Mouse (Mus musculus) cerebellum, adult 8-10 months (tissue): ENCODE measurements at regions not wholly inside any gene's neighbourhood (a gene's known extent, or its start where the extent isn't known, plus 50 kb on each side); places are given as distances from the start of the nearest gene placed in this dataset.
"Not testable (repeated sequence)": the region's sequence is repeated elsewhere in the genome, so short reads cannot be mapped to it uniquely, and the experiment has no call there.

Experiments
- DNase-seq: peaks from one replicate; pipeline ENCODE4 v3.0.0; 2022

DNA sequence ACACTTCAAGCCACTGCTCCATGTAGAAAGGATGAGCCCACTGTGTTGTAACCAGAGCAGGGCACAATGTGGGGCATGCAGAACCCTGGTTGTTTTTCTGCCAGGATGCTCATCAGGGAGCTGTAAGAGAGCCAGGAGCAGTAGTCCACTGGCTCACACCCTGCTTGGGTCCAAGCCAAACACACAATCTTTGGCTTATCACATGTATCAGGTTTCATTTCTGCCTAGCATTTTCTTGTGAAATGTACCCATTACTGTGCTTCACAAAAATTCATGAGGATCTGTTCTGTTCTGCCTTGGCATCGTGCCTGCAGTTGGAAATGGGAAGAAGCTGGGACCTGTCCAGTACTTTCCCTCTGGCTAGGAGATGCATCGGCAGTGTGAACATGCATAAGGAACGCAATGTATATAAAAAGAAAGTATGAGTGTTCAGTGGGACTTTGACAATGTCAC, 491.6 kb upstream of the Igfbp3 start:
- DNase-seq = peak; percentile 57

DNA sequence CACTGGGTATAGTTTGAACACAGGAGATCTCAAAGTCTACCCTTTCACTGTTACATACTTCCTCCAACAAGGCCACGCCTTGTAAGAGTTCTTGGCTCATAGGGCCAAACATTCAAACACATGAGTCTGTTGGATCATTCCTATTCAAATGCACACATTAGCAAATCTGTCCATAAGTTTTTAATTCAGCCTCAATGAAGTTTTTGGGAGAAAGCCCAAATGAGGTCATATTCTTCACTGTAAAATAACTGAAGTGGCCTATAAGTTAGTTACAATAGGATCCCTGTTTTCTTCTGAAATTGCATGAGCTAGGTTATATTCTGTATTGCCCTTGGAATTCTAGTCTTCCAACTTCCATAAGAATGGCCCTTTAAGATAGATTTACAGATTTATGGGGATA, 483.9 kb upstream of the Igfbp3 start:
- DNase-seq = no peak

DNA sequence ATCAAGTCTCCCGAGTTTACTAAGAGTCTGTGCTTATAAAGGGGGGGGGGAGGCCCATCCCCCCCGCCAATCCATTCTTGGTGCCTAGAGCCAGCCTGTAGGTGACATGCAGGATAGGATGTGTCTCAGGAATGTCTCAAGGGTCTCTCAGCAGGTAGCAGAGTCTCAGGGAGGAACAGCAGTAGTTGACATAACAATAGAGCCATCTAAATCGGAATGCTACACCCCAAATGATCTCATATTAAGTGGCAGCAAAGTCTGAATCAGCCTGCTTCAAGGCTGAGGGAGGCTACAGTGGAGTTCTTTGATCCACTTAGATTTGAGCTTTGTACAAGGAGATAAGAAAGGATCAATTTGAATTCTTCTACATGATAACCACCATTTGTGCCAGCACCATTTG, 476.0 kb upstream of the Igfbp3 start:
- not testable (repeated sequence) for DNase-seq

DNA sequence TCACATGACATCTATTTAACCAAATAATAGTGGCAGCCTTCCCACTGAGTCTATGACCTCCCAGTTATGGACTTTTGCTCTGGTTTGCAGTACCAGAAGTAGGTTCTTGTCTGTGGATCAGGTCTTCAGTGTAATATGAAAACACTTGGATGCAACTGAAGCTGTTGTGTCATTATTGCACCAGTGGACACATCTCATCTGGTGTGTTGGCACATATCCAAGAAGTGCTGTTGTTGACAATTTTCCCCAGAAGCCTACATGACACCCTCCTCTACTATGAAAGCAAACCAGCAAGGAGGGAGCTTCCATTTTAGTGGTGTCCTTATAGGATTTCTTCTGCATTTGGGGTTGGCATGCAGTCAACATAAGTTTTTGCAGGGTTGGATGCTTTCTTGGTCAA, 459.1 kb upstream of the Igfbp3 start:
- no peak for DNase-seq

DNA sequence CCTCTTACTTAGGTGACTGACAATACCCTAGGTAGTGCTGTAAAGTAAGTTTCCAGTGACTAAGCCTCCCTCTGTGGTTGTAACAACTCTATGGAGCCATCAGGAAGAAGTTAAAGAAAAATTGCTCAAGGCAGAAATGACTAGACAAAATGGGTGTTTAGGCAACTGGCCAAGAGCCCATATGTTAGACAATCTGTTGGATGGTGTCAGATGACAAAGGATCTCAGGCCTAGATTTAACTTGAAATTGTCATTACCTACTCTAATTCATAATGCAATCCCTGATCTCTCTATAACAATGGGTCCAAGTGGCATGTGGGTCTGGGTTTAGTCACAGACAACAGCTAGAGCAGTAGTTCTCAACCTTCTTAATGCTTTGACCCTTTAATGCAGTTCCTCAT, 416.9 kb upstream of the Igfbp3 start:
- peak; percentile 10 for DNase-seq

DNA sequence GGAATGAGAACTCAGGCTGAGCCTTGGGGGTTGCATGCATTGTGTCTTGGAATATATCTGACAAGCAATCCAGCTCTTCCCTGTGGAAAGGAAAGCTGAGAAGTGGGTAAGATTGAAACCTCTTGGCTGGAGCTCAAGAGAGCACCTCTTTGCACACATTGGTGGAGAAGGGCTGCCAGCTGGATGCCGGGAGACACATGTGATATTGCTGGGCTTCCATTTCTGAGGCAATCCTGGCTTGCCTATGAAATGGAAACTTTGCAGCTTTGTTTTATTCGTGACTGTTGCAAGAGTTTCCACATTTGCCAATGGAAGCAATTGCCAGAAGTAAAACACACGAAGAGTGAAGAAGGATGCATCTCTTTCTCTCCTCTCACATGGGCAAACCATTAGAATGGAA, 411.5 kb upstream of the Igfbp3 start:
- DNase-seq = no peak

DNA sequence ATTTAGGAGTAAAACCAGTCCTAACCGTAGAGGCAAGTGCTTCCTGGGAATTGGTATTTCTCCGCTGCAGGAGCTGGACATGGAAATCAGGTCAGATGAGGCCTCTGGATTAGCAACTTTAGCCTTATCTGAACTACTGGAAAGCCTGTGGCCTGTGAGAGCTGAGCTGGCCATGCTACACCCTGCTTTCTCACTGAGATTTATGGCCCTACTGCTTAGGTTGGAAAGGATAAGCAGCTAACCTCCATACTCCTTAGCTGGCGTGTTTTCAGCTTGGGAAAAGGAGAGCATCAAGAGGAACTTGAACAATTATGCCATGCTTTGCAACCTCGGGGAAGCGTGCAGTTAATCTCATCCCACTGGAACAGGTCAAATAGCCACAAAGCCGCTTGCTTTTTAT, 406.6 kb upstream of the Igfbp3 start:
- DNase-seq = no peak

DNA sequence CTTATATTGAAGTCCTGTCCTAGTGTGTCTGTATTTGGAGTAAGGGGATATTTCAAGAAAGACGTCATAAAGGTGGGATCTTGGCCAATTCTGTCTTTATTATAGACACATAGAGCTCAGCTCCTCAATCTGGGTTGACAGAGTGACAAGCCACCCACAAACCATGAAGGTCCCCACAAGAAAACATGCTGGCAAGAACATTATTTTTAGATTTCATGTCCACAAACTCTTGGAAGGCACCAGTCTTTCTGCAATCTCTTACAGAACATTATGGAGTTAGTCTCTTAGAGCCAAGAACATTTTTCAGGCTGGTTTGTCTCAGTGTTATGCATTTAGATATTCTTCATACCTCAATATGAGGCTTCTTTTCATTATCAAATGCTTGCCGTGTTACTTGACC, 397.0 kb upstream of the Igfbp3 start:
- DNase-seq = no peak

DNA sequence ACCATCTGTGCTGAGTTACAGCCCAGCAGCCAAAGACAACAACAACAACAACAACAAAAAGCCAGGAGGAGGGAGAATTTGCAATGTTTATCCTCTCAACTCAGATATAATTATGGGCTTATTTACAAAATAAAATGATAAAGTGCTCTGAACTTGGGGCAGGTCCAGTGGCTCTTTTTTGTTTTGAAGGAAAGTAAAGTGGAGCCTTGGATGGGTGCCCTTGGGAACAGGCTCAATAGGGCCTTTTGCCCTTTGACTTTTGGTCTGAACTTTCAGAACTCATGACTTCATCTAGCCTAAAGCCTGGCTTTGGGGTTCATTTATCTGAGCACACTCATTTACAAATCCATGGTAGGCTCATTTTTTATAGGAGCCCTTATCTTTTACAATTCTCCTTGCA, 396.2 kb upstream of the Igfbp3 start:
- DNase-seq = no peak

DNA sequence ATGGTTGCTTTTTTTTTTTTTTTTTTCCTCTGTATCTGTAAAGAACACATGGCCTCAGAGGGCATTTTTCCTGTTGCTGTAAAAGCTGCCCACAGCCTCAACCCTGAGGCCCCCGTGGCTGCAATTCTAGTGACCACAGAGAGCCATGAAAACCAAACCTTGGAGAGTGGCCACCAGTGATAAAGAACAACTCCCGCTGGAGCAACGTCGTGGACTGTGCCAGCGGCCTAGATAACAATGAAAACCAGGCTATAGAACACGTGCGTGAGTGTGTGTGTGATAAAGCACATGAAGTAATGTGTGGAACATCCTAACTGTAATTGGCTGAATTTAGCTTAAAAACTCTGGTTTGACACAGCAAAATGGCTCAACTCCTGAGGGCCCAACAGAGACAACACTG, 392.9 kb upstream of the Igfbp3 start:
- DNase-seq = no peak

DNA sequence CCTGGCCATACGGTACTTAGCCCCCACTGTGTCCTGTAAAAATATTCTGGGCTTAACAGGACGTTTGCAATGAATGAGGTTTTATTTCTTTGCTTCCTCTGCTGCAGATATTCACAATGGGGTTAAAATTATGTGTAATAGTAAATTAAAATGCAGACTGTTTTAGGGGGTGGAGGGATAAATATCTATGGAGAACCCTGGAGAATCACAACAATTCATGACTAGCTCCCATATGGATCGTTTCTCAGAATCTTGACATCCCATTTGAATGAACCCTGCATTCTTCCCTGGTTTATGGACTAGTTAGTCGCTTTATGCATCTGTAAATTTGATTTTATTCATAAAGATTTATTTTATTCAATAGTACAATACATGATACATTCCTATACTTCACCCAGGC, 378.3 kb upstream of the Igfbp3 start:
- no peak for DNase-seq

DNA sequence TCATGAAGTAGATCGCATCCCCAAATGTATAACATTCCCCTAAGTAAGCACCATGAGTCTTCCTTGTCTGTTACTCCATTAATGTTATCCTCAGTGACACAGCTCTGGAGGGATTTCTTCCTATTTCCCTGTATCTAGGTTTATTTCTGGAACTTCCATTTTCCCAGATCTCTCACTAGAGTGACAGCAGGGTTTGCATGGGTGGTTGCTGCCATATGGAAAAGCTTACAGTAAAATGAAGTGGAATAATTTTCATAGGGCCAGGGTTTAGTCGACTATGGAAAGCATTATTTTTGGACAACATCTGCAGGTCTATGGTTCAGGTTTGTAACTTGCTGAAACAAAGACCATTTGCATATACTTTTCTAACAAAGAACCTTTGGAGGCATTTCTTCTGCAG, 369.6 kb upstream of the Igfbp3 start:
- no peak for DNase-seq

DNA sequence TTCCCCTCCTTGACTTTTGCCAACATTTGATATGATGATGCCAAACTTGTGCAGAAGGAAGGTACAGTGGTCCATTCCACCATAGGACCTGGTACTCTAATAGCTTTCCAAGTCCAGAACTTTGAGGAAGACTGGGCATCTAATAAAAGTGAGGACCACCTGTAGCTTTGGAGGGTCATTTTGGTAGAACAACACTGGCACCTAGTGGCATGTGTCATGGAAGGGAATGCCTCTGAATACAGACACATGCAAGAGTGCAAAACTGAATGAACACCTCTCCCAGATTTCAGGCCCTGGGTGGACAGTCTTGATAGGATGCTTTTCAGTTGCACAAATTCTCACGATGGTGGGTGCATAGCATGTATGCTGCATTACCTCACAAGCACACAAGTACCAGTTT, 354.8 kb upstream of the Igfbp3 start:
- no peak for DNase-seq

DNA sequence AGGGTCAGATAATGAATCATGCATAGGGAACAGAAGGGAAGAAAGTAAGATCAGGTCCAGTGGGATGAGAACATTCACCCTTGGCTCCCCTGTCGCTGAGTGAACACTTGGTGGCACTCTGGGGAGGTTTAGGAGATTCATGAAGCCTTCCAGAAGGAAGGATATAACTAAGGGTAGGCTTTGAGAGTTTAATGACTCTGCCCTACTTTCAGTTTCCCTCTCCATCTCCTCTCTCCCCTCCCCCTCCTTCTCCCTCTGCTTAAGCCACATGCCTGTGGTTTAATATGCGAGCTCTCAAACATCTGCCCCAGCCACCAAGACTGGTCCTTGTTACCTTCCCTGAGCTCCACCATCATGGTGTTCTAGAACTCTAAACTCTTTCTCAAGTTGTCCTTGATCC, 348.3 kb upstream of the Igfbp3 start:
- DNase-seq = no peak

DNA sequence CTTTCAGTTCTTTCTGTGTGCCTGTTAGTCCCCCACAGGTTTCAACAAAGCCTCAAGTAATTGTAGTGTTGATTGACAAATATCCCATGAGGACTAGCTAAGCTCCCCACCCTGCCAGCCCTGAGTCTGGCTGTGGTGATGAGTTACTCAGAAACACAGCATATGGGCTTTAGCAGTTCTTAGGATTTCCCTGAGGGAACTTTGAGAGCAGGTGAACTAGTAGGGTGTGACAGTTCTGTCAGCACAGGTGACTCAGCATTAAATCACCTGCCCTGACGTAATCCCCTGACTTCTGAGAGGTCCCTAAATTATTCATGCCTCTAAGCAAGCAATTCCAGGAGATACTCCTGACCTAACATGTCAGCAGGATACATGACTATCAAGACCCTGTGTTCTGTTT, 347.7 kb upstream of the Igfbp3 start:
- no peak for DNase-seq

DNA sequence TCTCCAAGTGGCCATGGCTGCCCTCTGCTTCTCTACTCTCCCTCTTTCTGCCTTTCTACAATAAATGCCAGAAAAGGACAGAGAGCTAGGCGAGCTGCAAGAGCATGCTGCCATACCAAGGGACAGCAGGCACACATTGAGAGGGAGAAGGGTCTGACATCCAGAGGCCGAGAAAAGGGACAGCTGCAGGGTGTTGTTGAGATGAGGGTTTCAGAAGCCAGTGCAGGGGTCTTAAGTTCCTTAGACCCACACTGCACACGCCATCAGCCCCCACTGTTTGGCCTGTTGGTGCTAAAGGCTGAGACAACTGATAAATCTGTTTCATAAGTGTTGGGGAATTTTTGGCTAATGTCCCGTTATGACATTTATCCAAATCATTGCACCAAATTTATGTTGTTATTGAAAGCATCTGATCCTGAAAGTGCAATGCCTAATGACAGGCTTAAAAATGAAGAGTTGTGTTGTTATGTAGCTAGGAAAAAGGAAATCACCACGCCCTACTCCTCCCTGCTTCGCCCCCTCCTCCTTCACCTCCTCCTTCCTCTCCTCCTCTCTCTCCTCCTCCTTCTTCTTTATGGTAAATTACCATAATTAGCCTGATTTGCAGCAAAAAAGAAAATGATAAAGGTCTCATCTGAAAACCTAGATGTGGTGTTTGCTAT, 342.0 kb upstream of the Igfbp3 start:
- no peak for DNase-seq

DNA sequence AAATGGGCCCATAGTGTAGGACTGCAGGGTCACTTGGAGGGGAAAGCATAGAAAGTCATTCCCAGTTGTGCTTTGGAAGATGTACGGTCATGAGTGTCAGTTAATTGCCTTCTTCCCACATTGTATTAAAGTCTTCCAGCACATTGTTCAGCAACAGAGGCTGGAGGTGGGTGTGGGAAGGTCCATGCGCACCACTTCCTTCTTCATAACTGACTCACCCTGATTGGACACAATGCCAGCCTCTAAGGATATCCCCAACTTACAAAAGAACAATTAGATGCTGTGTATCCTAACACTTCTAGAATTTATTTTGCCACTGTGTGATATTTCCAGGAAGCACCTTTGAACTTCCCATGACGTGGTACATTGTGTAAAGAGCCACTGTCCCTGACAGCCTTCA, 338.4 kb upstream of the Igfbp3 start:
- no peak for DNase-seq

DNA sequence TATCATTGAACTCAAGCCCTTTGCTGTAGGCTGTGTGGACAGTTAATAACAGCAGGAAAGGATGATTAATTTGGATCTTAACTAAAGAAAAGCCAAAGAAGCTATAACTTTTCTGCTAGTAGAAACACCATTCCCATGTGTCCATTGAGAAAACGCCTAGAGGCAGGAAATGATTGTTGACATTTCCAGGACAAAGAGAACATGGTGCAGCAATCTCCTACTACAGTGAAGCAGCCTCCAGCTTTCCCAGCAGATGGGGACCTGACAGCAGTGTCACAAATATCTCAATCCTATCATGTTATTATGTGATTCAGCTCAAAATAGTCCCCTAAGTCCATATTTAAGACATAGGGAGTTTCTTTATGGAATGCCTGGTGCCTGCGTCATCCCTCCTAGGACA, 334.1 kb upstream of the Igfbp3 start:
- DNase-seq = no peak

DNA sequence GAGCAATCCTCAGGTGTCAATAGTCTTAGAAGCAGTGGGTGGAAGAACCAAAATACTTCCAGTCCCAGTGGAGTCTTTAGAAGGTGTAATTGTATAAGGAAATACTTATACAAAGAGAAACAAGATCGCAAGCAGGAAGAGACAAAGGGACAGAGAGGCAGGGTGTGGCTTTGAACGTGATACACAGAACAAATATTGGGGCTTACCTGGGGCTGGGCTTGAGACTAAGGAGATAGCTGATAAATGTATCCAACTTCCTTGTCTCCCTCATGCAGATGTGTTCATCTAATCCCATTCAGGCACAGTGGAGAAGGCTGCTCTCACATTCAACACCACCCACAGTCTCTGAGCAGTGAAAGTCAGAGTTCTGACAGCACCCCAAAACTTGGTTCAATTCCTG, 331.9 kb upstream of the Igfbp3 start:
- DNase-seq = no peak

DNA sequence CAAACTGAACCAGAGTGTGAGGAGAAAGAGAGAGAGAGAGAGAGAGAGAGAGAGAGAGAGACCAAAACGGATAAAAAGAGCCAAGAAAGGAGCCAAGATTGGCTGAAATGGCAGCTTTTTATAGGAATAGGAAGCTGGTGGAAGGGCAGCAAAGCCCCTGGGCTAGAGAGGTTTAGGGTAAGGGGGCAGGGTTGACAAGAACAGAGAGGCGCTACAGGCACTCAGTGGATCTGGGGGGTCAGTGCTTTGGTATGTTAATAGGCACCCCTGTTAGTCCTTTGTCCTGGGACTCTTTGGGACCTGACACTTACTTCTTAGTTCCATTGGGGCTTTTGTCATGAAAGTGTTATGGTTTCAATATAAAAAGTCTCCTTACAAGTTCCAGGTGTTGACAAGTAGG, 320.9 kb upstream of the Igfbp3 start:
- DNase-seq = no peak

DNA sequence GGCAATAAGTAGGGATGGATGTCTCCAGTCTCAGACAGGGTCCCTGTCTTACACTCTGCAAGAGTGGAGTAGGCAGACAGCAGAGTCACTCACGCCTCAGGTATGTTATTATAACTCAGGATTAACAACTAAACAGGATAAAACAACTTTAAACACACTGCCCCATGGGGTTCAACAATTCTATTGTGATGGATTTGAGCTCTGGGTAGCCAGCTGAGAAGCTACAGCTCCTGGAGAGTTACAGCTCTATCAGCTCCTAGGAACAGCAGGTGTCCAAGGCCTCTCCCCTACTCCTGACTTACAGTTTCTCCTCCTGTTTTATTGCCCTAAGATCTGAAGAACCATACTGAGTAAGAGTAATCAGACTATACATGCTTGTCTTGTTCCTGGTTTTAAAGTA, 319.6 kb upstream of the Igfbp3 start:
- DNase-seq = no peak

DNA sequence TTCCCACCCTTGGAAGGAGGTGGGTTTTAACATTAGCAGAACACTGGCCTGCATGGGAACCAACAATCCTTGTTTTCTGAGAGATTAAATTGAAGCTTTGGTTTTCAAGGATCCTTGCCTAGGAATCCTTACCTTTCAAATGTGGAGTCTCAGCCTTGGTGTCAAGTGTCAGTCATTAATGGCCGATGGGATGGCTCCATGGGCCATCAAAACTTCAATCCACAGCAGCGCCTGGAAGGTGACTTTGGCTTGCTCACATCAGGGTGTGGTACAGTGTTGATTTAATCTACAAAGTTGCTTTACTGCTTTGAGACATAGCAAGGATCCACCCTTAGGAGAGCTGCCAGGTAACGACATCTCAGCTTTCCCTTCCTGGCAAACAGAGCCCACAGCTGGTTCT, 318.1 kb upstream of the Igfbp3 start:
- DNase-seq = no peak

DNA sequence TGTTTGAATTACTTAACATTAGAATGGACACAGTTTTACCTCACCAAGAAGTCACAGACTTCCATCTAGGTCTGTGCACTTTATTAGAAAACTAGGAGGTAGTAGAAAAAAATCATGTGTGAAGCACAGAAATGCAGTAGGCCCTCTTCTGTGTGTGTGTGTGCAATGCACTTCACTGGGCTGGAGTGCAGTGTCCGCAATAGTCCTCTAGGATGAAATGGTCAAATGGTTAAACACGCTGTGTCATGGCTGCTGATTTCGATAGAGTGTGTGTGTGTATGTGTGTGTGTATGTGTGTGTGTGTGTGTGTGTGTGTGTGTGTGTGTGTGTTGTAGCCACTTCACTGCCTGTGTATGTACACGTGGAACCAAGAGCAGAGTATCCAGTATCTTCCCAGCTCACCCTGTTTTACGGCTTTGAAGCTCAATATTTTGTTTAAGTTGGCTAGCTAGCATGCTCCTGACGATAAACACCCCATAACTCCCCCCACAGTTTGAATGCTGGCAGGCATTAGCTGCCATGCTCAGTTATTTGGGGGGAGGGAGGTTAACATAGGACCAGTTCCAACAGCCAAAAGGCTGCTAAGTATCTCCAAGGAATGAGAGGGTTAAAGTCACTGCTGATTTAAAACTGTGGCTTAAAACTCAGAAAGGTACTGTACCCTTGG, 316.9 kb upstream of the Igfbp3 start:
- DNase-seq = no peak

DNA sequence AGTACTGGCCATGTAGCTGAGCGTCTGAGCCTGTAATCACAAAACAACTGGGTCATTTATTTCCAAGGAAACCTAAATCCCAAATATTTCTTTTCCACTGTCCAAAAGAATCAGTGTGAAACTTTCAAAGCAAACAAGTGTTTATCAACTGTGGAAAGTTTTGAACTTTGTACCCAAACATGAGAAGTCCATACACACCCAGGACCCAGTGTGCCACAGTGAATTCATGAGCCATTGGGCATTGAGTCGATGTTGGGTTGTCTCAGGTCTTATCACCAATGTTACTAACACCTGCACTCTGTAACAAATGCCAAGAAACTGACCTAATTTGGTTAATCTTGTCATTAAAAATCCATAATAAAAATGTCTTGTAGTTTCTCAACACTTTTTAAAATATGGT, 305.8 kb upstream of the Igfbp3 start:
- DNase-seq = no peak

DNA sequence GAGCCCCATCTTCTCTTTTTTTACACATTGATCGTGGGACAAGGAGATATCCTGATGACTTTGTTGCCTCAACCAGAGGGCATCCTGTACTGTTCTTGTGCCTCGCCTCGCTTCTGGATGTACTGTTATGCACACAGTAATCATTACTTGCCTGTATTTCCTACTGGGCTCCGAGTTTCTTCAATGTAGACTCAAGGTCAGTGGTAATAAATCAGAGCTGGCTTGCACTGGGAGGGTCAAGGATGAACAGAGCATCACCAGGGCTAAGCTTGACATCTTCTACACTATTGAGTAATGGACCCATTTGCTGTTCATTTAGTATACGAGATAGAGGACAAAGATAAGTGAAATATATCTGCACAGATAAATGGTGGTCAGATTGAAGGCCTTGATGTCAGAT, 295.1 kb upstream of the Igfbp3 start:
- DNase-seq = no peak
